Comparison of ENCODE assay signal across 10 mouse cellular contexts in genomic region chr6:39400343-39400742, GRCm38 (mm10). TPM values are rescaled to one million over a fixed set of nuclear protein-coding genes. Genes with fewer than 3 reads are reported as not detected.
A peak's percentile ranks its signal among the peaks of the same experiment; 100 is the strongest.
DNase-seq lines count a peak whose midpoint lies in the region; ATAC-seq and TF ChIP-seq lines count a peak whose summit lies in the region.
"Had no signal": no experiment of that assay in that cellular context is flagged by ENCODE, and none has a peak within 500 bp of the region (broad histone marks: within the 10 kb centered on the region; RNA-seq: fewer than 3 reads in every experiment).

No protein-coding gene starts in this region.

- H3K4me3 ChIP-seq in kidney, embryonic 15.5 days (replicated peaks): no peak overlapping the region
- H3K4me3 ChIP-seq in ES-E14 (ENCODE audit: insufficient read depth in 1 of 2, low read depth in 1 of 2, low read length in 2 of 2, poor library complexity in 1 of 2, severe bottlenecking in 1 of 2): peak overlapping the region; percentile 2 to 28; a peak in 2 of 4 replicates
- H3K4me3 ChIP-seq: hindbrain, embryonic 15.5 days had no signal

- no peak for ATAC-seq in kidney, embryonic 15.5 days (replicated peaks; ENCODE audit: low FRiP score)

- WGBS in kidney, embryonic 15.5 days: 80% methylated on average over 7 of the region's 7 CpGs

- in situ Hi-C loops in ES-E14 (cut with MboI; ENCODE audit: low sequenced_read_pairs in 2 of 2, unreplicated experiment in 2 of 2): no loop called here

- H3K4me1 ChIP-seq in kidney, embryonic 15.5 days: no peaks in the 10 kb centered on the region
- peaks cover 16 to 18% of the 10 kb centered on the region in 2 experiments for H3K4me1 ChIP-seq in ES-E14 (ENCODE audit: control insufficient read depth in 2 of 2, insufficient read depth in 2 of 2, low read length in 2 of 2, poor library complexity in 1 of 2)

- H3K4me2 ChIP-seq in kidney, embryonic 15.5 days: no peak overlapping the region
- H3K4me2 ChIP-seq: hindbrain, embryonic 15.5 days had no signal

- H3K27me3 ChIP-seq in kidney, embryonic 15.5 days: no peaks in the 10 kb centered on the region
- H3K27me3 ChIP-seq: hindbrain, embryonic 15.5 days had no signal

- peaks cover 60% of the 10 kb centered on the region for H3K36me3 ChIP-seq in kidney, embryonic 15.5 days
- peaks cover 79% of the 10 kb centered on the region for H3K36me3 ChIP-seq in ES-E14 (ENCODE audit: control insufficient read depth, insufficient read depth, low read length, poor library complexity, severe bottlenecking)

- H3K9me3 ChIP-seq in kidney, embryonic 15.5 days (replicated peaks): no peaks in the 10 kb centered on the region
- H3K9me3 ChIP-seq in ES-E14 (ENCODE audit: control insufficient read depth, insufficient read depth, low read depth, low read length): no peaks in the 10 kb centered on the region
- H3K9me3 ChIP-seq: hindbrain, embryonic 15.5 days had no signal

- intact Hi-C loops in left cerebral cortex, postnatal 14 days (cut with DNase I): no loop called here

- DNase-seq in kidney, adult 18-20 months: peak; percentile 44
- DNase-seq in ES-E14 (ENCODE audit: low read depth, low spot score): peak; percentile 99
- peak; percentile 65 for DNase-seq in embryo, embryonic 11 days
- DNase-seq in lung, postnatal 25 days (ENCODE audit: low spot score): peak; percentile 34
- DNase-seq in layer of hippocampus, postnatal 25 days (ENCODE audit: extremely low spot score in 1 of 2, low spot score in 1 of 2): no peak
- DNase-seq in left cerebral cortex, postnatal 14 days (ENCODE audit: low spot score in 2 of 2): no peak
- no peak for DNase-seq in c-Kit-positive CD71-positive TER-119-positive erythroid progenitor cells, embryonic 14.5 days (ENCODE audit: low spot score)

- no peak overlapping the region for H3K9ac ChIP-seq in kidney, embryonic 15.5 days
- H3K9ac ChIP-seq in ES-E14 (ENCODE audit: insufficient read depth, low read depth, low read length, poor library complexity, severe bottlenecking): peak overlapping the region; percentile 71
- H3K9ac ChIP-seq: hindbrain, embryonic 15.5 days had no signal

- H3K27ac ChIP-seq in kidney, embryonic 15.5 days: no peak overlapping the region
- peak overlapping the region; percentile 93 for H3K27ac ChIP-seq in ES-E14 (ENCODE audit: insufficient read depth, low read depth, low read length, poor library complexity, severe bottlenecking)
- H3K27ac ChIP-seq: hindbrain, embryonic 15.5 days had no signal

TF ChIP-seq in ES-E14, 5 proteins besides CTCF, POLR2A, EP300 and RAD21:
- TF ChIP-seq ZC3H11A (IDR thresholded peaks at IDR 0.05; ENCODE audit: borderline replicate concordance, low read depth, low read length) (no peak), CHD2 (IDR thresholded peaks at IDR 0.05; ENCODE audit: low read depth, low read length) (0 out of 2 replicates have a peak, but pooled peaks have one; percentile 25), MAFK (IDR thresholded peaks at IDR 0.05; ENCODE audit: insufficient read depth, low read depth, low read length) (no peak), ZNF384 (IDR thresholded peaks at IDR 0.05; ENCODE audit: low read depth, low read length) (peak; percentile 2; the same call in 1 of the 2 replicates), HCFC1 (IDR thresholded peaks at IDR 0.05; ENCODE audit: borderline replicate concordance, insufficient read depth, low read length) (peak; percentile 63; the same call in 1 of the 2 replicates)

RNA-seq across cellular contexts. Expression of gene Rab19, which starts 19.4 kb away (rescaled TPM):
- polyA plus RNA-seq in kidney, embryonic 15.5 days (2015; fragmentation: Nextera tagmentation; extraction: Ambion mirVana): 1.7 and 2.3 TPM in 2 replicates
- 0.53 and 0.62 TPM in 2 replicates for total RNA-seq in ES-E14 (2012; rRNA removed)
- total RNA-seq in layer of hippocampus, postnatal 25 days (2021): not detected
- not detected for total RNA-seq in left cerebral cortex, postnatal 14 days (2021)
- polyA plus RNA-seq: neural tube, embryonic 14.5 days had no signal

RNA-seq across cellular contexts. Expression of gene Mkrn1, which starts 19.9 kb away (rescaled TPM):
- 59.8 and 60.2 TPM in 2 replicates for polyA plus RNA-seq in kidney, embryonic 15.5 days (2015; fragmentation: Nextera tagmentation; extraction: Ambion mirVana)
- total RNA-seq in ES-E14 (2012; rRNA removed): 652 and 719 TPM in 2 replicates
- total RNA-seq in layer of hippocampus, postnatal 25 days (2021): 100 to 1,000 TPM; 131 to 144 TPM
- 100 to 1,000 TPM; 161 to 180 TPM for total RNA-seq in left cerebral cortex, postnatal 14 days (2021)

RNA-seq across cellular contexts. Expression of gene Slc37a3, which starts 22.9 kb away (rescaled TPM):
- 52.5 and 53.9 TPM in 2 replicates for polyA plus RNA-seq in kidney, embryonic 15.5 days (2015; fragmentation: Nextera tagmentation; extraction: Ambion mirVana)
- total RNA-seq in ES-E14 (2012; rRNA removed): 45.2 and 66.4 TPM in 2 replicates
- 10 to 100 TPM; 74.1 to 76.8 TPM for total RNA-seq in layer of hippocampus, postnatal 25 days (2021)
- 10 to 100 TPM; 64.9 to 80.9 TPM for total RNA-seq in left cerebral cortex, postnatal 14 days (2021)

Comparison
In these comparisons a context has a peak if more than half of its experiments do, and no peak if none do; other contexts are left out.
1. DNase-seq: peak in kidney, adult 18-20 months (single experiment), ES-E14 (single experiment), embryo, embryonic 11 days (single experiment) and lung, postnatal 25 days (single experiment); none in layer of hippocampus, postnatal 25 days (0 of 2), left cerebral cortex, postnatal 14 days (0 of 2) and c-Kit-positive CD71-positive TER-119-positive erythroid progenitor cells, embryonic 14.5 days (single experiment).